Mouse (Mus musculus): Measurements from ENCODE around the gene Kif2c. TPM values are rescaled to one million over a fixed set of nuclear protein-coding genes. Genes with fewer than 3 reads are reported as not detected.
A peak's percentile ranks its signal among the peaks of the same experiment; 100 is the strongest.

The Kif2c gene
- polyA plus RNA-seq, 1 experiment from 2014 or later = 77.5 TPM

DNA sequence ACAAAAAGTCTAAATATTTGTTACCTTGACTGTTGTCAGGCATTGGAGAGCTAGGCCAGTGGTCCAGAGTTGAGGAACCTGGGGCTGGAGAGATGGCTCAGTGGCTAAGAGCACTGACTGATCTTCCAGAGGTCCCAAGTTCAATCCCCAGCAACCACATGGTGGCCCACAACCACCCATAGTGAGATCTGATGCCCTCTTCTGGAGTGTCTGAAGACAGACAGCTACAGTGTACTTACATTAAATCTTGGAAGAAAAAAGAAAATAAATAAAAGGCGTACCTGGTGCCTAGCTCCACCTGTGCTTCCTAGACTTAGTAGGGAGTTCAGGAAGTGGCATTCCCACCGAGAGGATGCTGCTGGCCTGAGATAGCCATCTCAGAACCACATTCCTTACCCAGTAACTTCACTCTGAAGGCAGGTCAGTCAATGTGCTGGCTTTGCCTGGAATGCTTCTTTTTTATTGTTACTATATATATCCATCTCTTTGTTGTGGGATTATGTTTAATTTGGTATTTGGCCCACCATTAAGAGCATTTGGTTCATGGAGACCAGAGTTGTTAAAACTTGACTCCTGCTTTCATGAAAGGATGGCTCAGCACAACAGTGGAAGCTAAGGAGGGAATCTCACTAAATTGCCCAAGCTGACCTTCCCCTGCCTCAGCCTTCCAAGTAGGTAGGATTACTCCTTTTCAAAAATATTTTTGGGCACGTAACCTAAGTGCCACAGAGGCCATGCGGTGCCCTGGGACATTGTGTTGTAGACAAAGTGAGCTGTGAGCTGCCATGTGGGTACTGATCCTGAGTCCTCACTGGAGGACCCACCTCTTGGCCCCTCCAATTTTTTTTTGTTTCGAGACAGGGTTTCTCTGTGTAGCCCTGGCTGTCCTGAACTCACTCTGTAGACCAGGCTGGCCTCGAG lies 32.9 kb downstream of the Kif2c start:
- WGBS = 77% methylated on average over 6 of the region's 6 CpGs
- Histone ChIP-seq H3K4me2 (replicated peaks; ENCODE audit: low read depth, low read length) (no peak overlapping the region), H3K9me3 (ENCODE audit: control insufficient read depth, low read length) (no peaks in the 10 kb centered on the region), H3K9ac (ENCODE audit: low read depth, low read length) (no peak overlapping the region), H3K27ac (ENCODE audit: low read depth, low read length) (no peak overlapping the region), H3K36me3 (ENCODE audit: control insufficient read depth, insufficient read depth, low read length) (peaks cover 32% of the 10 kb centered on the region), H3K4me1 (replicated peaks; ENCODE audit: control insufficient read depth, insufficient read depth, low read length) (no peaks in the 10 kb centered on the region; the same call in none of the 2 replicates), H3K27me3 (ENCODE audit: control insufficient read depth, insufficient read depth, low read length) (no peaks in the 10 kb centered on the region), H3K4me3 (ENCODE audit: low read depth, low read length) (no peak overlapping the region)
- ATAC-seq (ENCODE audit: low FRiP score) (no peak), DNase-seq (ENCODE audit: low spot score) (no peak)

DNA sequence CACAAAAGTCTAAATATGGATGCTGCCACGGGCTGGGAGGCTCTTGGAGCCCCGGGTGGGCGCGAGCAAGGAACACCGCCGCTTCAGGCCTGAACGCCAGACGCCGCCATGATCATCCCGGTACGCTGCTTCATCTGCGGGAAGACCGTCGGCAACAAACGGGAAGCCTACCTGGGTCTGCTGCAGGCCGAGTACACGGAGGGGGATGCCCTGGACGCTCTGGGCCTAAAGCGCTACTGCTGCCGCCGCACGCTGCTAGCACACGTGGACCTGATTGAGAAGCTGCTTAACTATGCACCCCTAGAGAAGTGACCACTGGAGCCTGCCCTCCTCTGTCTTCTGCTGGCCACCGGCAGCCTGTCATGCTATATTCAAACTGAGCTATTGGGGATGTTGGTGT lies 33.6 kb downstream of the Kif2c start:
- no peak for DNase-seq (ENCODE audit: low spot score)
- WGBS = 71% methylated on average over 24 of the region's 24 CpGs
- Histone ChIP-seq H3K27me3 (ENCODE audit: control insufficient read depth, insufficient read depth, low read length) (no peaks in the 10 kb centered on the region), H3K9me3 (ENCODE audit: control insufficient read depth, low read length) (no peaks in the 10 kb centered on the region), H3K4me3 (ENCODE audit: low read depth, low read length) (no peak overlapping the region), H3K9ac (ENCODE audit: low read depth, low read length) (no peak overlapping the region), H3K27ac (ENCODE audit: low read depth, low read length) (no peak overlapping the region), H3K36me3 (ENCODE audit: control insufficient read depth, insufficient read depth, low read length) (peaks cover 27% of the 10 kb centered on the region), H3K4me1 (replicated peaks; ENCODE audit: control insufficient read depth, insufficient read depth, low read length) (no peaks in the 10 kb centered on the region; the same call in none of the 2 replicates), H3K4me2 (replicated peaks; ENCODE audit: low read depth, low read length) (no peak overlapping the region)
- peak; percentile 30; the same call in 1 of the 2 replicates for ATAC-seq (ENCODE audit: low FRiP score)

DNA sequence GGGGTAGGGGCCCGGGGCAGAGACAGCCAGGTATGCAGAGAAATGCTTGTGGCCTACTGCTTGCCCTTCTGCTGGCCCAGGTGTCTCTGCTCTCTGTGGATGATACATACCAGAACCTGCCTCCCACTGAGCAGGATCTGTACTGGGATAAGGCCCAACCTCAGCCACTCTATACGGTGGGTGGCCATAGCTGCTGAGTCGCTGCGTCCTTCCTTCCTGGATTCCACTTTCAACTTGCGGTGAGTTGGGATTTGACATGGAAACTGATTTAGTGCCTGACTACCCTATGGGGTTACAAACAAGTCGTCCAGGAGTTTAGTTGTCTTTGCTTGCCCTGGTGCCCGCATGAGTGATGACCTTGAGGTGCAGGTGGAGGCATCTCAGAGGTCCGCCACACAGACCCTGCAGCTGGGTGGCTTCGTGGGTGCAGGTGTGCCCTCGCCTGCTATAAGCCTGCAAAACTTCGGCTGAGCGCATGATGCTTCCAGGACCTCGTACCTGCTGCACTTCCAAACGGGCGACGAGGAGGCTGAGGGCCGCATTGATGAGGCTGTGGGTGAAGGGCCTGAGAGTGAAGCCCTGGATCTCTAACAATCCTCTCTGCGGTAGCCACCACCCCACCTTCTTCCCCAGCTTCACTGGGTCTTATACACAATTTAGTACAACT lies 34.3 kb downstream of the Kif2c start:
- ATAC-seq (ENCODE audit: low FRiP score) (no peak), DNase-seq (ENCODE audit: low spot score) (no peak)
- 90% methylated on average over 18 of the region's 18 CpGs for WGBS
- H3K4me3 ChIP-seq (ENCODE audit: low read depth, low read length) = no peak overlapping the region
- H3K9me3 ChIP-seq (ENCODE audit: control insufficient read depth, low read length) = no peaks in the 10 kb centered on the region
- no peak overlapping the region for H3K27ac ChIP-seq (ENCODE audit: low read depth, low read length)
- no peak overlapping the region for H3K4me2 ChIP-seq (replicated peaks; ENCODE audit: low read depth, low read length)
- no peak overlapping the region for H3K9ac ChIP-seq (ENCODE audit: low read depth, low read length)
- no peaks in the 10 kb centered on the region; the same call in none of the 2 replicates for H3K4me1 ChIP-seq (replicated peaks; ENCODE audit: control insufficient read depth, insufficient read depth, low read length)
- peaks cover 21% of the 10 kb centered on the region for H3K36me3 ChIP-seq (ENCODE audit: control insufficient read depth, insufficient read depth, low read length)
- H3K27me3 ChIP-seq (ENCODE audit: control insufficient read depth, insufficient read depth, low read length) = no peaks in the 10 kb centered on the region

DNA sequence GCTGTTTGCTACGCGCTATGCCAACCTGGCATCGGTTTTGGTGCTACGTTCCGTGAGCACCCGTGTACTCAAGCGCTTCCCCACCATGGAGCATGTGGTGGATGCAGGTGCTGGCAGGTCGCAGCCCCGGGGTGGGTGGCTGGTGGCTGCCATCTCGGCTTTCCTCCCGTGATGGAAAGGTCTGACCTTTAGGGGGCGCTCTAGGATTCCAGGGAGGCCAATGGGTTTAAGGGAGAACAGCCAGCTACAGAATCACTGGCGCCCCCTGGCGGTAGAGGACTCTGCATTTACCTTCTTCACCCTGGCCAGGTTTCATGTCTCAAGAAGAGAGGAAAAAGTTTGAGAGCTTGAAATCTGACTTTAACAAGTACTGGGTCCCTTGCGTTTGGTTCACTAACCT lies 36.3 kb downstream of the Kif2c start:
- H3K9me3 ChIP-seq (ENCODE audit: control insufficient read depth, low read length) = no peaks in the 10 kb centered on the region
- 0 out of 2 replicates have a peak overlapping the region, but pooled peaks have one; percentile 7 for H3K4me2 ChIP-seq (replicated peaks; ENCODE audit: low read depth, low read length)
- DNase-seq (ENCODE audit: low spot score) (peak; percentile 91), ATAC-seq (ENCODE audit: low FRiP score) (no peak)
- H3K9ac ChIP-seq (ENCODE audit: low read depth, low read length) = no peak overlapping the region
- H3K27me3 ChIP-seq (ENCODE audit: control insufficient read depth, insufficient read depth, low read length) = no peaks in the 10 kb centered on the region
- no peaks in the 10 kb centered on the region for H3K4me1 ChIP-seq (replicated peaks; ENCODE audit: control insufficient read depth, insufficient read depth, low read length)
- peaks cover 6% of the 10 kb centered on the region; the same call in 1 of the 2 replicates for H3K36me3 ChIP-seq (ENCODE audit: control insufficient read depth, insufficient read depth, low read length)
- no peak overlapping the region for H3K4me3 ChIP-seq (ENCODE audit: low read depth, low read length)
- no peak overlapping the region for H3K27ac ChIP-seq (ENCODE audit: low read depth, low read length)
- WGBS = 38% methylated on average over 15 of the region's 15 CpGs

DNA sequence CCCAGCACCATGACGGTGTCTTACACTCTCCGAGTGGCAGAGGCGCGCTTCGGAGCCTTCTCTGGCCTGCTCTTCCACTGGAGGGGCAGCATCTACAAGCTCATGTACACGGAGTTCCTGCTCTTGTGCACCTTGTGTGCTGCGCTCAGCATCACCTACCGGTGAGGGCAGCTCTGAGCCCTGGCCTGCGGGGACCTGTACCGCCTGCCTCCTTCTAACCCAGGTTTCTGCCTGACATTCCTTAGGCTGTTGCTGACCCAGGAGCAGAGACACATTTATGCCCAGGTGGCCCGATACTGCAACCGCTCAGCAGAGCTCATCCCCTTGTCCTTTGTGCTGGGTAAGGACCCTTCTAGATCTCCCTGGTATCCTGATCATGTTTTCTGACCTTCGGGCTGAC lies 37.2 kb downstream of the Kif2c start:
- 92% methylated on average over 13 of the region's 13 CpGs for WGBS
- H3K27ac ChIP-seq (ENCODE audit: low read depth, low read length) = no peak overlapping the region
- no peak overlapping the region for H3K9ac ChIP-seq (ENCODE audit: low read depth, low read length)
- no peaks in the 10 kb centered on the region for H3K27me3 ChIP-seq (ENCODE audit: control insufficient read depth, insufficient read depth, low read length)
- no peak overlapping the region for H3K4me2 ChIP-seq (replicated peaks; ENCODE audit: low read depth, low read length)
- DNase-seq (ENCODE audit: low spot score) = no peak
- no peaks in the 10 kb centered on the region; the same call in 1 of the 2 replicates for H3K36me3 ChIP-seq (ENCODE audit: control insufficient read depth, insufficient read depth, low read length)
- H3K4me3 ChIP-seq (ENCODE audit: low read depth, low read length) = no peak overlapping the region
- H3K4me1 ChIP-seq (replicated peaks; ENCODE audit: control insufficient read depth, insufficient read depth, low read length) = no peaks in the 10 kb centered on the region
- no peak for ATAC-seq (ENCODE audit: low FRiP score)
- no peaks in the 10 kb centered on the region for H3K9me3 ChIP-seq (ENCODE audit: control insufficient read depth, low read length)

DNA sequence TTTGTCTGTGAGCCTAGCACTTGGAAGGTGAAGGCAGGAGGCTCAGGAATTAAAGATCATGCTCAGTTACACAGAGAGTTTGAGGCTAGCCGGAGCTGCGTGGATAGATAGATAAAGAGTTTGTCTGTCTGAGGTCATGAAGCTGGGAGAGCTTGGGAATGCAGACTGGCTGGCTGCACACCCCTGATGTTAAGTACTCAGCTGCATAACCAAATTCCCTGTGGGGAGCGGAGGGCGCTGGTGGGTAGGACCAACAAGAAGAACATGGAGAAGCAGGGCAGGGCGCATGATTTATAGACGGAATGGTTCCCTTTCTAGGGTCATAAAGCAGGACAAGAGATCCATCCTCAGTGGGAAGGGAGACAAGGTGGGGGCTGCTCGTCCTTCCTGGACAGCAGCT lies 39.4 kb downstream of the Kif2c start:
- ATAC-seq (ENCODE audit: low FRiP score) = no peak
- Histone ChIP-seq H3K27me3 (ENCODE audit: control insufficient read depth, insufficient read depth, low read length) (no peaks in the 10 kb centered on the region), H3K9ac (ENCODE audit: low read depth, low read length) (no peak overlapping the region), H3K4me3 (ENCODE audit: low read depth, low read length) (no peak overlapping the region), H3K4me1 (replicated peaks; ENCODE audit: control insufficient read depth, insufficient read depth, low read length) (no peaks in the 10 kb centered on the region), H3K27ac (ENCODE audit: low read depth, low read length) (no peak overlapping the region), H3K36me3 (ENCODE audit: control insufficient read depth, insufficient read depth, low read length) (no peaks in the 10 kb centered on the region), H3K9me3 (ENCODE audit: control insufficient read depth, low read length) (no peaks in the 10 kb centered on the region), H3K4me2 (replicated peaks; ENCODE audit: low read depth, low read length) (no peak overlapping the region)
- no peak for DNase-seq (ENCODE audit: low spot score)
- WGBS = 63% methylated on average over 7 of the region's 7 CpGs

DNA sequence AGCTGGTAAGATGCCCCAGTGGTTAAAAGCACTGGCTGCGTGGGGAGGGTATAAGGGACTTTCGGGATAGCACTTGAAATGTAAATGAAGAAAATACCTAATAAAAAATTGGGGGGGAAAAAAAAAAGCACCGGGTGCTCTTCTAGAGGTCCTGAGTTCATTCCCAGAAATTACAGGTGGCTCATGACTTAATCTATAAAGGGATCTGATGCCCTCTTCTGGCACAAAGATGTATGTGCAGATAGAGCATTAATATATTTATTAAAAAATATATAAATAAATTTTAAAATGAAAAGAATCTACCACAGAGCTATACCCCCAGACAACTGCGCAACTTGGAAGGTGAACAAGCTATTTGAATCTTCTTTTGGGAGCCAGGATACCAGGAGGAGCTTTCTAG lies 41.8 kb downstream of the Kif2c start:
- no peak overlapping the region for H3K9ac ChIP-seq (ENCODE audit: low read depth, low read length)
- 36% methylated on average over 4 of the region's 4 CpGs for WGBS
- ATAC-seq (ENCODE audit: low FRiP score) = no peak
- H3K27me3 ChIP-seq (ENCODE audit: control insufficient read depth, insufficient read depth, low read length) = no peaks in the 10 kb centered on the region
- H3K36me3 ChIP-seq (ENCODE audit: control insufficient read depth, insufficient read depth, low read length) = no peaks in the 10 kb centered on the region
- no peaks in the 10 kb centered on the region for H3K9me3 ChIP-seq (ENCODE audit: control insufficient read depth, low read length)
- H3K4me2 ChIP-seq (replicated peaks; ENCODE audit: low read depth, low read length) = no peak overlapping the region
- no peak overlapping the region for H3K27ac ChIP-seq (ENCODE audit: low read depth, low read length)
- H3K4me3 ChIP-seq (ENCODE audit: low read depth, low read length) = no peak overlapping the region
- no peaks in the 10 kb centered on the region for H3K4me1 ChIP-seq (replicated peaks; ENCODE audit: control insufficient read depth, insufficient read depth, low read length)
- DNase-seq (ENCODE audit: low spot score) = no peak

DNA sequence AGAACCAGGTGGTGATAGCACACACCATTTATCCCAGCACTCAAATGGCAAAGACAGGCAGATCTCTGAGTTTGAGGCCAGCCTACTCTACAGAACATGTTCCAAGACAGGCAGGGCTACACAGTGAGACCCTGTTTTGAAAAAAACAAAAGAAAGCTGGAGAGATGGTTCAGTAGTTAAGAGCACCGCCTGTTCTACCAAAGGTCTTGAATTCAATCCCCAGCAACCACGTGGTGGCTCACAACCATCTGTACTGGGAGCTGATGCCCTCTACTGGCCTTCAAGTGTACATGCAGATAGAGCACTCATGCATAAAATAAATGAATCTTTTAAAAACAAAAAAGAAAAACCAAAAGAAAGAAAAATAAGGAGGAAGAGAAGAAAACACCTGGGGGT lies 43.2 kb downstream of the Kif2c start:
- DNase-seq (ENCODE audit: low spot score) = peak; percentile 54

More for the DNA sequence above, 43.2 kb downstream of the Kif2c start:
- no peak overlapping the region for H3K27ac ChIP-seq (ENCODE audit: low read depth, low read length)
- H3K36me3 ChIP-seq (ENCODE audit: control insufficient read depth, insufficient read depth, low read length) = no peaks in the 10 kb centered on the region
- no peak overlapping the region for H3K9ac ChIP-seq (ENCODE audit: low read depth, low read length)
- no peaks in the 10 kb centered on the region for H3K9me3 ChIP-seq (ENCODE audit: control insufficient read depth, low read length)
- H3K4me2 ChIP-seq (replicated peaks; ENCODE audit: low read depth, low read length) = no peak overlapping the region
- no peak for ATAC-seq (ENCODE audit: low FRiP score)
- H3K4me3 ChIP-seq (ENCODE audit: low read depth, low read length) = no peak overlapping the region
- WGBS = 0% methylated on average over 2 of the region's 2 CpGs
- H3K27me3 ChIP-seq (ENCODE audit: control insufficient read depth, insufficient read depth, low read length) = no peaks in the 10 kb centered on the region
- peaks cover 2% of the 10 kb centered on the region; the same call in 1 of the 2 replicates for H3K4me1 ChIP-seq (replicated peaks; ENCODE audit: control insufficient read depth, insufficient read depth, low read length)

All from hindbrain, embryonic 11.5 days (tissue).